Mouse (Mus musculus): ENCODE measurements at regions not wholly inside any gene's neighbourhood (a gene's known extent, or its start where the extent isn't known, plus 50 kb on each side); places are given as distances from the start of the nearest gene placed in this dataset.

DNA sequence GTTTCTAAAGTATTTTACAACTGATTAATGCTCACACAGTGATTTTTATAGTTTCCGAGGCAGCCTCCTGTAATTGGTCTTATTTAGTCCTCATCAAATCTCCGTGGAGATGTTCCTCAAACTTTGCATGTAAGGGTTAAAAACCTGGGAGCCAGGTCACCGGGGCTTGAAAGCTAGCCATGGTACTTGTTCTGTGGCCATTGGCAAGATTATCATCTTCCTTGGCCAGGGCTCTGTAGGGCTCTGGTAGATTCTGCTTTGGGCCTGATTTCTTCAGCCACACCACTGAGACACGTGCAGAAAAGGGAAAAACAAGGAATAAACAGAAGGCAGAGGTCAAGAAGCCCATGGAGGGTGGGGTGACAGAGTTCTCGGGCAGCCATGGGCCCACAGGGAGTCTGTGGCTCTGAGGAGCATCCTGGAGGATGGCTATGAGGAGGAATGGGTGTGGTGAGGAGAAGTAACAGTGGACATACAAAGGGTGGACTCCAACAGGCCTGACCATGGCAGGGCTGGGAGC lies 50.7 kb upstream of the Eps8l3 start:
- no peak for DNase-seq (ENCODE audit: low read depth, low spot score)

DNA sequence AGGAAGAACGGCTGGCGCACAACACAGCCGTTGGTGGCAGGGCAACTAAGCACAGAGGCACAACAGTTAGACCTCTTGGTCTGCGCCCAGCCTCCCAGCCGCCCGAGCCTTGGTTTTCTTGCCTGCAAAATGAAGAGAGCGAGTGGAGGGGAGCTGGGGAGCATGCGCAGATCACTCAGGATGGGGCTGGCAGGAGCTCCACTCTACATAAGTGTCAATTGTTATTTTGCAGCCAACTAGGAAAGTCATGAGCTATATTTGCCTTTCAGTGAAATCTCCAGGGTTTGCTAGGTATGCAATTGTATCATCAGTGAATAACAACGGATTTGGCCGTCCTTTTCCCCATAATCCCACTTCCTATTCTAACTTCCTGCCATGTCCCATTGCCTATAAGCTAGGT lies 51.6 kb upstream of the Eps8l3 start:
- peak; percentile 31 for DNase-seq (ENCODE audit: low read depth, low spot score)

DNA sequence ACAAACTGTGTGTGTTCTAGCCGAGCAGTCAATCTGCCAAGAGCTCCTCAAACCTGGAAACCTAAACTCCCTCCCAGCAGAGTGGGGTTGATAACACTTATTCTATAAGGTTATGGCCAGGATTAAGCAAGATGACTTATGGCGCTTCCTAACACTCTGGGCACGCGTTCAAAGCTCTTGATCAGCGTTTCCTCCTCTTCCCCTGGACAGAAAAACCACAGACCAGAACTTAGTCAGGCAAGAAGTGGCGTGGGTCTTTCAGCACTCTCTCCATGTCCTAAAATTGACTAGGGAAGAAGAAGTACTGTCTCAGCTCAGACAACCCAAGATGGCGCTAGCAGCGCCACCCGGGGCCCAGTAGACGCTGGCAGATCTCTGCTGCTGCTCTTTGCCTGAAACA lies 52.7 kb upstream of the Eps8l3 start:
- DNase-seq (ENCODE audit: low read depth, low spot score): no peak

- peak; percentile 30 for DNase-seq (ENCODE audit: low read depth, low spot score)
Measured at GRCm38 (mm10) chr3:107823655-107824266, 53.3 kb upstream of the Eps8l3 start.

GRCm38 (mm10) chr3:107823177-107823576 lies 53.9 kb upstream of the Eps8l3 start:
- DNase-seq (ENCODE audit: low read depth, low spot score): peak; percentile 77

- DNase-seq (ENCODE audit: low read depth, low spot score): no peak
Measured at GRCm38 (mm10) chr3:107822499-107822898, 54.5 kb upstream of the Eps8l3 start.

- no peak for DNase-seq (ENCODE audit: low read depth, low spot score)
Measured at GRCm38 (mm10) chr3:107821952-107822351, 55.1 kb upstream of the Eps8l3 start.

DNA sequence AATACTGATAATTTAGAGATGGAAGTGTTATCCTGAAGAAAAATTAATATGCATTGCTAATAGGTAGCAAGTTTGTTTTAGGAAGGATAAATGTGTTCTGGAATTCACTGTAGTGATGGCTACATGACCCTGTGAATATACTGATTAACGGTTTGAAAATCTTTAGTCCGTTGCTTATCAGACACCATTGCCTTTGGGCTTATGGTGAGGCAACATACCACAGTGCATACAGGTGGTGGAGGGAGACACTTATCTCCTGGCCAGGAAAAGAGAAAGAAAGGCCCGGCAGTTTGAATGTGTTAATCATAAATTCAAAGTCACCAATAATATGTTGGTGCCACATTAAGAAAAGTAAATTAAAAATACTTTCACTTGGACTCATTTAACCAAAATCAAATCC lies 57.4 kb upstream of the Eps8l3 start:
- DNase-seq (ENCODE audit: low read depth, low spot score): no peak

DNA sequence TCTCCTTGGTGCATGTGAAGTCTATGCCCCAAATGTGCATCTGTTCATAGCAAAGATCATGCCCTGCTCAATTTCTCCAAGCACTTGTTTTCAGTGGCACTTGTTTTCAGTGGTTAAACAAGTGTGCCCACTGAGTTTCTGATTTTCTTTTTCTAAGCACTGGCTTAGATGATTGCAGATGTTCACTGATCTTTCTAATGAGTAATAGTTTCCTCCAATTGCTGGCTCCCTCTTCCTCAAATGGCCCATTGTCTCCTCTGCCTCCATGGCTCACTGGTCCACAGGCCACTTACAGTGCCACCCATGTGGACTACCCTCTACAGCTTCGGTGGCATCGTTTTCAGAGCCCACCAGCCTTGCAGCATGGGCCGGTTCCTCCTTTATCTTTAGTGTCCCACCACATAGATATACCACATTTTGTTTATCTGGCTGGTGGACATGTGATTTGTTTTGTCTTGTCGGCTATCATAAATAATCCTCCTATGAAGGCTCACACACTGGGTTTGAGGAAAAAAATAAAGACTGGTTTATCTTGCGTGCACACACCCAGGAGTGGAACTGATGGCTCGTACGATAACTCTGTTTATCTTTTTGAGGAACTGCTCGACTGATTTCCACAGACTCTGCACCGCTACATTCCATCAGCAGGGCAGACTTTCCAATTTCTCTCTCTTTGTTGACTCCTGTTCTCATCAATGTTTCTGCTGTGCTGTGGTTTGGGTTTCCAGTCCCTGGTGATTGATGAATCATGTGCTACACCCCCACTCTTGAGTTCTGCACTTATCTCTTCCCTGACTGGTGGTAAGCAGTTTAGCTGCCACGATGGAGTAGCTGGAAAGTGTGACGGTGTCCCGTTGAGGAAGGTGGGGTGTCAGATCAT lies 58.2 kb upstream of the Eps8l3 start:
- DNase-seq (ENCODE audit: low read depth, low spot score): no peak

DNA sequence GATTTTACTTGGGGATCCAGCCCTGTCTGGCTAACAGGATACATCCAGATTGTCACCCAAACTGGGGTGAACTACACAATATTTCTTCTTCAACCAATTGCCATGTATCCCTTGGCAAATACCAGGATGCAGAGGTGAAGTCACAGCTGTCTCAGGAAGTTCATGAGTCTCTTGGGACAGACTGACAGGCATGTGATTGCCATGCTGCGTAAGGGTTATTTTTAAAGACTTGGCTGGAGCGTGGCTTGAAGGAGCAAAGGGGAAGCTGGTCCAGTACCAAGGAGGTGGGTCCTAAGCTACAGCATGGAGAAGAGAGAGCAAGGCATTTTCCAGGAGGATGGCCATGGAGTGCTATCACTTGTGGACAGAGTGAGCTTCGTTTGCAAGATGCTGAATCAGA lies 55.8 kb upstream of the Csf1 start:
- no peak for DNase-seq (ENCODE audit: low read depth, low spot score)

- no peak for DNase-seq (ENCODE audit: low read depth, low spot score)
Measured at GRCm38 (mm10) chr3:107814280-107814679, 54.0 kb upstream of the Csf1 start.

GRCm38 (mm10) chr3:107812885-107813284 lies 52.6 kb upstream of the Csf1 start:
- DNase-seq (ENCODE audit: low read depth, low spot score): no peak

DNA sequence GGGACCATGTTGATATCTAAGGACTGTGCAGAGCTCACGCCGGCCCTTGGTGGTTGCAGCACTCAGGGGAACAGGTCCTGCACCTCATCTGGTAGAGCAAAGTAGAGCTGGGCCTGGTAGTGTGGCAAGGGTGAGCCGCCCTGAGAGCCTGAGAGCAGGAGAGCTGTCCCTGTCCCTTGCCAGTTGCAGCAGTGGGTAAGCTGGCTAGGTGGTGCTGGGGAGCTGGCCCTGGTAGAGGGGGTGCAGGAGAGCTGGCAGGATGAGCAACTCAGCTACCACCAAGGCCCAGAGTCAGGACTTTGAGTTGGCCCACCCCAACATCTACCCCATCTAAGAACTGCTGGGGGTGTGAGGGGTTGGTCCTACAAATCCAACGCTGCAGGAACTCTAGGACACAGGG lies 52.1 kb upstream of the Csf1 start:
- DNase-seq (ENCODE audit: low read depth, low spot score): no peak

DNA sequence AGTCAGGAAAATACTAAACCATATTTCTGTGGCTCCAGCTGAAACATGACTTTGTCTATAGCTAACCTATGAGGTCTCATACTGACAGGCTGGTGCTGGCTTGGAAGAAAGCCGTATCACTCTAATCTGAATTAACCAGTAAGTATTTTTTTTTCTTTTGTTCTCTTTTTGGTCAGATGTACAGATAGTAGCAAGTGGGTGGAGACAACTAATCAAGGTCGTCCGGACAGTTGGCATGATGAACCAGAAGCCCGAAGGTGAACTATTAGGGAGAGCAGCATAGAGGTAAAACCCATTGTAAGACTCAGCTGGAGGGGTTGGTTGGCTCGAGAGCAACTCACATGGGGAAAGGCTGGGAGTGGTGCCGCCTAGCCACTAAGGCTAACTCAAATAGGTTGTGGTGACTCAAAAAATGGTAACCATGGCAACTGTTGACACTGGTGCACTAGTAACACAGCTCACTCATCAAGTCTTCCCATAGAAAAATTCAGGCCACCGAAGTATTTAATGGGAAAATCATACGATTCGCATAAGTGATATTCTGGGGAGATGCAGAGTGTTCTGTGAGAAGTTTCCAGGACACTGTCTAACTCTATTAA lies 50.3 kb upstream of the Csf1 start:
- peak; percentile 44 for DNase-seq (ENCODE audit: low read depth, low spot score)

Data from R1 (cell line).